Mouse (Mus musculus) lung, postnatal 36 days (tissue): ENCODE data around the gene Tex33.
A peak's percentile ranks its signal among the peaks of the same experiment; 100 is the strongest.

ENCODE experiments used
- DNase-seq: peaks from one replicate; pipeline ENCODE4 v3.0.0; 2022; ENCODE audit warnings: mixed read lengths

Gene Tex33

GRCm38 (mm10) chr15:78413719-78414117 is 18.0 kb upstream of the Tex33 start:
- no peak for DNase-seq

- no peak for DNase-seq
Observed at GRCm38 (mm10) chr15:78413083-78413718, 17.5 kb upstream of the Tex33 start.

DNA sequence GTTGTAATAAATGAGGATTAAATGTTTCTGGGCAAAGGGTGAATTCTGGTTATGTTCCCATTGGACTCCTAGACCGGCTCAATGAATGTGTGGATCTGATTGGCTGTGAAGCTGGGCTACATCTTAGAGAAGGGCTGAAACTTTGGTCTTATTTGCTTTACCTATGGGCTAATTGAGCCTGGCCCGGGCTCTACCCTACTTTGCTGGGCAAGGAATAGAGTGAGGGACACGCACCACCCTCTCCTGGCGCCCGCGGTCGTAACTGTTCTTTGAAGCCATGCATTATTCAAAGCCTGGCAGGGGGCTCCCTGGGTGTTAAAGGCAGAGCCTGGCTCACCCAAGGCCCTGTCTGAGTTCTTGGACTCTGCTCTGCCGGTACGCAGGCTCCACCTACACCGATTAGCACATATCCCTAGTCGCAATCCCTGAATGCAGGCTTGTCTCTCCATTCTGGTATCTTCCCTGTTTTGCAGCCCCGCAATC is 13.9 kb upstream of the Tex33 start:
- no peak for DNase-seq

GRCm38 (mm10) chr15:78406293-78406934 is 10.7 kb upstream of the Tex33 start, which contains the start of gene Mpst:
Gene Mpst, plus strand, starts transcription at chr15:78406416.
- peak; percentile 94 for DNase-seq

DNA sequence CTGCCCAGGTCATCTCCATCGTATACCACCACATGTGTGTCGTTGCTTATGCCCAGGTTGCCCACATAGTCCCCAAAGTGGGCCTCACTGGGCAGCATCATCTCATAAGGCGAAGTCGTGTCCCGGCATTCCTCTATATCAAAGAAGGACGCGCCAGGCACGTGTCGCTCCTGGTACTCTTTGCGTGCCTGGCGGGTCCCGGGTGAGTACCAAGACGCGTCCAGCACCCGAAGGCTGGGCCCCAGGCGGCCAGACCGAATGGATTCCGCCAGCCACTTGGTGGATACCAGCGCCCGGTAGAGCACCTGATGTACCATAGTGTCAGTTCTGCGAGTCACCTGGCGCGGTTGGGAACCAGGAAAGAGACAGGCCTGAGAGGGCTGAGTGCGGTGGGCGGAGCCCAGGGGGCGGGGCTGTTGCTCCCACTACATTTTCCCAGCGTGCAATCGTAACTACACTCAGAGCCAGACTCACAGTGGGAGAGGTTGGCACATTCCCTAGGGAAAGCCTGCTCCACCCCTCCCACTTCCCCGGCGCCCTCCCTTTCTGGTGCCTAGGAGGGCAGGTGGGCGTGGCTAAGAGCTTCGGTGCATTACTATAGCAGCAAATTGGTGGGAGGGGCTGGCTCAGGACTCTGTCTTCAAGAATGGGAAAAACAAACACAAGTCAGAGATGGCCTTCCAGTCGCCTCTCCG is 10.0 kb upstream of the Tex33 start, which contains the start of gene Tst:
TSS of gene Tst (minus strand) at position 391 of the 695 bp plus-strand sequence.
- DNase-seq = peak; percentile 99

DNA sequence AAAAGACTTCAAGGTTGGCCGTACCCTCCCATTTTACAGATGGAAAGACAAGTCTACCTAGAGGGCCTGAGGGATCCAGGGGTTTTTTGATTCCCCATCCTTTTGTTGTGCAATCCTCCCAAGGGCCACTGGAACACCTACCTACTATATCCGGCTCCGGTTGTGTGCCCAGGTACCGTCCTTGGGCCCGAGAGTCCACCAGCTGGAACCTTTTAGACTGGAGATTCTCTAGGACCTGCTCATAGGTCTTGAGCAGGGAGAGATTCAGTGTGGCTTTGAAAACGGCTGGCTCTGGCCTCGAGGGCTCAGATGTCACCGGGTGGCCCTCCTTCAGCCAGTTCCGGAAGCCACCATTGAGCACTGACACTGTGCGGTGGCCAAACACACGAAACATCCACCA is 9.4 kb upstream of the Tex33 start:
- DNase-seq = no peak

GRCm38 (mm10) chr15:78403896-78404295 is 8.2 kb upstream of the Tex33 start:
- DNase-seq = peak; percentile 64

- peak; percentile 64 for DNase-seq
Observed at GRCm38 (mm10) chr15:78403301-78403741, 7.6 kb upstream of the Tex33 start.

- peak; percentile 93 for DNase-seq
Observed at GRCm38 (mm10) chr15:78402423-78402822, 6.7 kb upstream of the Tex33 start.

DNA sequence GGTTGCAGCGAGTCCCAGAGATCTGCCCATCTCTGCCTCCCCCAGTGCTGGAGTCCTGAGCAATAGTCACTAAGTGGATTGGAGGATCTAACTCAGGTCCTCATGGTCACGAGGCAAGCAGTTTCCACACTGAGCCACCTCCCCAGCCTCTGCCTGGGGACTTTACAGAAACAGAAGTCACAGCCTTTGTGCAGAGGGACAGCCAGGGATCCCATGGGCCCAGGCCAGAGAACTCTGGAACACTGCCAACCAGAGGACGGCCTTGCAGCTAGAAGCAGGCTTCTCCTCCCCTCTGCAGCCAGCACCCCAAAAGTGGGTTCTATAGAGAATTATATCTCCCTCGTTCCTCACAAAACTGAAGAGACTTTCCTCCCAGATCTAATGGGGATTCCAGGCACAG is 6.2 kb upstream of the Tex33 start:
- peak; percentile 82 for DNase-seq

DNA sequence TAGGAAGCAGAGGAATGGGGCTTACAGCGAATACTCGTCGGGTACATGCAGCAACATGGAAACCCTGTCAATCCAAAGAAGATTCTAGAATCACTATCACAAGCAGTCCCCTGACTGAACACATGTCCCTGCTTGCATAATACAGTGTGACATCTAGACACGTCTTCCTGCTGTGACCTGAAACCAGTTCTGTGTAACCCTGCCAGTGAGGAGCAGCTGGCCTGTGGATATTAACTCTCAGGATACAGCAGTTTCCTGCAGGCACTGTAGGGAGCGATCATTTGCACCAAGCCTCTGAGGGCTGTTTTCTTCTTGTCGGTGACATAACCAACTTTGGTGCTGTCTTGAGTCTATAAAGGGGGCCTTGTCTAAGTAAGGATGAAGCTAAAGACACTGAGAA is 5.6 kb upstream of the Tex33 start:
- DNase-seq = peak; percentile 37

- no peak for DNase-seq
Observed at GRCm38 (mm10) chr15:78390855-78391254, 4.9 kb downstream of the Tex33 start.

- DNase-seq = no peak
Observed at GRCm38 (mm10) chr15:78385564-78385963, 10.1 kb downstream of the Tex33 start.

GRCm38 (mm10) chr15:78384220-78385116 is 11.2 kb downstream of the Tex33 start:
- no peak for DNase-seq

DNA sequence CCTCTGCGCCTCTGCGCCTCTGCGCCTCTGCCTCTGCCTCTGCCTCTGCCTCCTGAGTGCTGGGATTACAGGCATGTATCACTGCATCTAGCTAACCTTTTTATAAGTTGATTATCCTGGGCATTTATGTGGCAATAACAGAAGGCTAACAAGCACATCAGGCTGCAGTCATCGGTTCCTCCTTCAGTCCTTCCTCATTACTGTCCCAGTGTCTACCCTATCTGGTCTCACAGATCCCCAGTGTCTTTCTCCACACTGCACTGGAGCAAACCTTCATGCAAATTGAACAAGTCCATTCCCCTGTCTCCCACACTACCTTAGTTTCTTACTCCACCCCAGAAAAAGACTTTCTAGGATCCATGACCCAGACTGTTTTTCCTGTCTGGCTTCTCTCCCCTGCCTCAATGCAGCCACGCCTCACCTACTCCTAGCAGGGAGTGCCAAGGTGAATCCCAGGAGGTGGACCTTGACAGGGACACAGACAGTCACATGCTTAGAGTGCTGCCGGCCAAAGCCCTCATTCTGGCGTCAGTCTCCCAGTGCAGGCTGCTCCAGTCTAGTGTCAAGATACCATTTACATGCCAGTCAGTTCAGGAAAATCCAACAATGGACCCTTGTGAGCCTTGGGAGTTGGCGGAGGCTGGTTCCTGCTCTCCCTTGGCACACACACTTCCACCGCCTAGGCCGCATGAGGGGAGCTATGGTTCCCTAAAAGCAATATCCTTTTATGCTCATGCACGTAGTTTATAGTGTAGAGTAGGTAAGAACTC is 12.1 kb downstream of the Tex33 start:
- DNase-seq = no peak

DNA sequence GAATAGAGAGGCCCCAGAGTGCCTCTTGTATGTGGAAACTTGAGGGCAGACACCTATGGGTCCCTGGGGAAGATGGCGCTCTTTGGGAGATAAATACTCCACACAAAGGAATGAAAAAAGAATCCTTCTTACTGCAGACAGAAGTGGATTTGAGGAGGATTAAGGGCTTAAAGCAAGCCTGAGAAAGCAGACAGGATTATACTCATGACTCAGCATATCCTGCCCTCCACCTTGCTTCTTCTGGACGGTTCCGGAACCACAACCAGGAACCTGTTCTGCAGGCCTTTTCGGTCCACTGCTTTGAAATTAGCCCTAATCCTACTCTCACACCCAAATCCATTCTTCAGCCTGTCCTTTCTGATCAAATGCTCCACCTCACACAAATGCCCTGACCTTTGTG is 13.6 kb downstream of the Tex33 start:
- no peak for DNase-seq

GRCm38 (mm10) chr15:78380741-78381140 is 15.0 kb downstream of the Tex33 start:
- no peak for DNase-seq

GRCm38 (mm10) chr15:78380208-78380607 is 15.5 kb downstream of the Tex33 start:
- DNase-seq = no peak

- no peak for DNase-seq
Observed at GRCm38 (mm10) chr15:78378556-78378955, 17.2 kb downstream of the Tex33 start.

- no peak for DNase-seq
Observed at GRCm38 (mm10) chr15:78377859-78378258, 17.9 kb downstream of the Tex33 start.

- peak; percentile 60 for DNase-seq
Observed at GRCm38 (mm10) chr15:78374204-78374603, 21.5 kb downstream of the Tex33 start.

DNA sequence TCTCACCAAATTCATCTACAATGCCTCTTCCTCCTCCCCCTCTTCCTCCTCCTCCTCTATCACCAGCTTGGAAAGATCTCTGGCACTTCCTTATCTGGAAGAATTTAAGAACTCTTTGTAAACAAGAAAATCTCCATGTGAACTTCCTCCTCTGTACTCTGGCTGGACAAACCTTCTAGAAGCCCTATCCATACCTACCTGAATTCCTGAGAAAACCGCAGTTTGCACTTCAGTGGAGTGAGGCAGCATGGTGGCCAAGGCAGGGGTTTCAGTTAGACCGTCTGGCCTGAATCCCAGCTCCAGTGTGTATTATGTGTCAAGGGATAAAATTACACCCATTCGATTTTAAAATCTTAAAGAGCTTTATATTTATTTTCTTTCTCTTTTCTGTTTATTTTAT is 22.9 kb downstream of the Tex33 start:
- DNase-seq = peak; percentile 81
